Mouse (Mus musculus) left cerebral cortex, postnatal 4 days (tissue): ENCODE measurements around the gene Vmn1r138. TPM values are rescaled to one million over a fixed set of nuclear protein-coding genes. Genes with fewer than 3 reads are reported as not detected.
"Not testable (repeated sequence)": the region's sequence is repeated elsewhere in the genome, so short reads cannot be mapped to it uniquely, and the experiment has no call there.

Experiments
- DNase-seq: peaks from one replicate; pipeline ENCODE4 v3.0.0-alpha.2; 2022
- intact Hi-C: fragments of 180-260 bp; cut with DNase I; formaldehyde crosslinking; loops from one replicate; pipeline ENCODE4 v1.15.1; 2025
- total RNA-seq, 2 experiments: library from RNA; stranded (reverse); gene quantifications; 2 replicates each; pipeline ENCODE4 v1.2.3; 2021

Vmn1r138 gene
- not detected for total RNA-seq

DNA sequence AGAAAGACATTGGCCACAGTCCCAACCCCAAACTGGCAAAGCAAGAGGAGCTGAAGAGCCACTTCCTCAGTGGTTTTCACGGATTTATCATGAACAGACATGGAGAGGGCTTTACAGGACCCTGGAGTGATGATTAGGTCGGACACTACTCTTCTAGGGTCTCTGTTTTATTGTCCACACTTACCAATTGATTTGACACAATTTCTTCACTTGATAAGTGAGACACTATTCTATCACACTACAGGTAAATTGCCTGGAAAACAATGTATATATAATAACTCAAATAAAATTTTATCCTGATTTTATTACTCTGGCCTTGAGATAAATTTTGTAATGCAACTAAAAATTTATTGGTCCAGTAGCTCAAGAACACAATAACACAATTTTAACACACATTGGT is at the start of gene Vmn1r138:
TSS of gene Vmn1r138 (minus strand) at position 101 of the 400 bp plus-strand sequence.
- DNase-seq, intact Hi-C loops: not testable (repeated sequence)

DNA sequence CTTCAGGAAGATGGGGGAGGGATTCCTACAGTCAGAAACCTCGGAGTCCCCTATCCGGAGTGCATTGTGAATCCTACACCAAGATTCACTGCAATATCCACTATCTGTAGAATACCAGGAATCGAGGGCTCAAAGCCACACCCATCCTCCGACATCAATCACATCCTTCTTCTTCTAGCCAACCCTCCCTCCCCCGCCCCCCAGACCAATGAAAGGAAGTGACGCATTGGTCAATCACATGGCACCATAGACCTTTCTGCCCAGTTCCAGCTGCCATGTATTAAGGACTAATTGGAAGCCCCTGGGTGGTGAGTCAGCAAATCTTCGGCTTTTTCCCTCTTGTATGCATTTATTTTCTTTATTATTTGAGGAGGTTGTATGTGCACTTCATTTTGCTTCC is 40.1 kb upstream of the Vmn1r138 start, which contains the start of gene Vmn1r139:
TSS of gene Vmn1r139 (plus strand) at position 301 of the 400 bp plus-strand sequence.
- DNase-seq, intact Hi-C loops: not testable (repeated sequence)

DNA sequence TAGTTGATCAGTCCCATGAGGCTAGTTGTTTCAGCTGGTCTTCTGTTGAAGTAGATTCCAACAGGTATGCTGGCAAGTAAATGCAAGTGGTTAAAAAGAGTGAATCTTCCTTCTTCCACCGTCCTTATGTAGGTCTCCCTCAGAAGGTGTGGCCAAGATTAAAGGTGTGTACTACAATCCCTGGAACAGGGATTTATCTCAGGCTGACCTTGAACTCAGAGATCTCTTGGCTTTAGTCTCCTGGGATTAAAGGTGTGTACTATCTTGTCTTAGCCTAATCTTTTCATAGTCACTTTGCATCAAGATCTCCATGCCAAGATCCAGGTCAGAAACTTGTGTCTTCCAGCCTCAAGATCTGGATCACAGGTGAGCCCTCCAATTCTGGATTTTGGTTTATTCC is 27.5 kb upstream of the Vmn1r138 start, which contains the start of gene Gm6176:
TSS of gene Gm6176 (minus strand) at position 101 of the 400 bp plus-strand sequence.
- intact Hi-C loops, DNase-seq: not testable (repeated sequence)

DNA sequence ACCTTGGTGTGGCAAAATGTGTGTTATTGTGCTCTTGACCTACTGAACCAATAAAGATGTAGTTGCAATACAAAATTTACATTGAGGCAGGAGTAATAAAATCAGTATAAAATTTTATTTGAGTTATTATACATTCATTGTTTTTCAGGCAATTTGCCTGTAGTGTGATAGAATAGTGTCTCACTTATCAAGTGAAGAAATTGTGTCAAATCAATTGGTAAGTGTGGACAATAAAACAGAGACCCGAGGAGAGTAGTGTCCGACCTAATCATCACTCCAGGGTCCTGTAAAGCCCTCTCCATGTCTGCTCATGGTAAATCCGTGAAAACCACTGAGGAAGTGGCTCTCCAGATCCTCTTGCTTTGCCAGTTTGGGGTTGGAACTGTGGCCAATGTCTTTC is 34.4 kb downstream of the Vmn1r138 start, which contains the start of gene Vmn1r137:
TSS of gene Vmn1r137 (plus strand) at position 301 of the 400 bp plus-strand sequence.
- intact Hi-C loops, result not testable (repeated sequence)

More for the DNA sequence above, 34.4 kb downstream of the Vmn1r138 start, which contains the start of gene Vmn1r137:
- DNase-seq, result not testable (repeated sequence)

Other genes starting within 250 kb of the Vmn1r138 start
- gene Gm4177, start 232.2 kb downstream of the Vmn1r138 start, total RNA-seq, result not detected
- gene Vmn1r135, start 196.5 kb downstream of the Vmn1r138 start, total RNA-seq, result not detected
- not detected for gene Gm5725, start 184.6 kb downstream of the Vmn1r138 start, total RNA-seq
- not detected for gene Gm5891, start 107.6 kb downstream of the Vmn1r138 start, total RNA-seq
- not detected for gene Vmn1r137, start 34.3 kb downstream of the Vmn1r138 start, total RNA-seq
- not detected for gene Gm6176, start 27.4 kb upstream of the Vmn1r138 start, total RNA-seq
- gene Vmn1r139, start 40.2 kb upstream of the Vmn1r138 start, total RNA-seq, result not detected
- gene Gm16451, start 89.3 kb upstream of the Vmn1r138 start, total RNA-seq, result not detected
- gene Gm10666, start 105.8 kb upstream of the Vmn1r138 start, total RNA-seq, result not detected
- not detected for gene Vmn1r142, start 135.1 kb upstream of the Vmn1r138 start, total RNA-seq
- gene Vmn1r143, start 160.5 kb upstream of the Vmn1r138 start, total RNA-seq, result not detected
- gene Gm8653, start 172.4 kb upstream of the Vmn1r138 start, total RNA-seq, result not detected
- not detected for gene Gm8453, start 200.6 kb upstream of the Vmn1r138 start, total RNA-seq